In the genomic region with DNA sequence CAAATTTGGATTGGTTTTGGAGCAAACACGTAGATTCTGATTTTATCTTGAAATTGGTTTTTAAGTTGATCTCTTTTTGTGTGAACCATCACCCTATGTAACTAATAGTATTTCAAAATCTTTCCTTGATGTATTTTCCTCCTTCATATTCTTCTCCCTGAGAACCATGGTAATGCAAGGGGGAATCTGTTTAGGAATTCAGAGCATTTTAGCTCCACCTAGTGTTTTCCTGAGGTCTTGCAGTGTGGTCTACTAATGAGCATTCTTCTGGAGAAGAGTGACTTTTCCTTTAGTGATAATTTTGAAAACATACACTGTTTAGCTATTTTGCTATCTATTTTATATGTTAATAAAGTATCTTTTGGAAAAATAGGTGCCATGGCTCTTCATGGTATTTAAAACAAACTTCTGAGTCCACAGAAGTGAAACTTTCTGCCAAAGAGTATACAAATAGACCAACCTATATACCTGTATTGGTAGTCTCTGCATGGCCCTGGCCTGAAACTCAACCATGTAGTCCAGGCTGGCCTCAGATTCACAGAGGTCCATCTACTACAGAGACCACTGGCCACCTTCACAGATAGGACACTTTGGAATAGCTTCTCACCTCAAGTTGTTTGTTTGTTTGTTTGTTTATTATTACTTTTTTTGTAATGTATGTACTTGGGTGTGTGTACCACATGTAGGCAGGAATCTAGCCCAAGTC, we compare ENCODE assay signal across 10 mouse cellular contexts.
DNase-seq lines count a peak whose midpoint lies in the region; ATAC-seq lines count a peak whose summit lies in the region.
"Had no signal": no experiment of that assay in that cellular context is flagged by ENCODE, and none has a peak within 500 bp of the region (broad histone marks: within the 10 kb centered on the region; RNA-seq: fewer than 3 reads in every experiment).

No protein-coding gene starts in this region.

- no peak overlapping the region for H3K4me3 ChIP-seq in midbrain, embryonic 11.5 days (ENCODE audit: low read depth, low read length)
- no peak overlapping the region for H3K4me3 ChIP-seq in midbrain, embryonic 10.5 days
- no peak overlapping the region for H3K4me3 ChIP-seq in forebrain, embryonic 14.5 days (ENCODE audit: low read depth, low read length)
- H3K4me3 ChIP-seq in neural tube, embryonic 12.5 days, result no peak overlapping the region
- H3K4me3 ChIP-seq: erythroblast, embryonic 14.5 days had no signal

- no peaks in the 10 kb centered on the region for H3K9me3 ChIP-seq in midbrain, embryonic 11.5 days (ENCODE audit: control insufficient read depth, low read length)
- H3K9me3 ChIP-seq in midbrain, embryonic 10.5 days (replicated peaks), result no peaks in the 10 kb centered on the region
- H3K9me3 ChIP-seq in forebrain, embryonic 14.5 days (replicated peaks; ENCODE audit: control insufficient read depth, low read length), result no peaks in the 10 kb centered on the region
- H3K9me3 ChIP-seq in neural tube, embryonic 12.5 days, result no peaks in the 10 kb centered on the region

- H3K9ac ChIP-seq in midbrain, embryonic 11.5 days (ENCODE audit: low read length), result no peak overlapping the region
- no peak overlapping the region for H3K9ac ChIP-seq in forebrain, embryonic 14.5 days (ENCODE audit: low read length)
- no peak overlapping the region for H3K9ac ChIP-seq in neural tube, embryonic 12.5 days

- H3K36me3 ChIP-seq in midbrain, embryonic 11.5 days (ENCODE audit: control insufficient read depth, insufficient read depth, low read length), result peaks cover 5% of the 10 kb centered on the region; the same call in 1 of the 2 replicates
- peaks cover 66% of the 10 kb centered on the region for H3K36me3 ChIP-seq in midbrain, embryonic 10.5 days
- peaks cover 53% of the 10 kb centered on the region for H3K36me3 ChIP-seq in forebrain, embryonic 14.5 days (ENCODE audit: control insufficient read depth, insufficient read depth, low read length)
- H3K36me3 ChIP-seq in neural tube, embryonic 12.5 days, result peaks cover 34% of the 10 kb centered on the region

- ATAC-seq in CD4-positive, CD25-positive, alpha-beta regulatory T cell, adult 4 months, result no peak
- peak; percentile 42; the same call in 1 of the 2 replicates for ATAC-seq in midbrain, embryonic 11.5 days (ENCODE audit: low FRiP score)
- ATAC-seq in forebrain, embryonic 14.5 days, result peak; percentile 71
- peak; percentile 48; the same call in 1 of the 2 replicates for ATAC-seq in neural tube, embryonic 12.5 days (ENCODE audit: low FRiP score, low read depth)
- no peak for ATAC-seq in erythroid progenitor cell, adult 5-6 weeks (replicated peaks; ENCODE audit: low FRiP score, poor library complexity, severe bottlenecking)

- H3K27me3 ChIP-seq in midbrain, embryonic 11.5 days (ENCODE audit: control insufficient read depth, insufficient read depth, low read length), result no peaks in the 10 kb centered on the region
- no peaks in the 10 kb centered on the region for H3K27me3 ChIP-seq in midbrain, embryonic 10.5 days (ENCODE audit: low read depth, poor library complexity, severe bottlenecking)
- no peaks in the 10 kb centered on the region for H3K27me3 ChIP-seq in forebrain, embryonic 14.5 days (replicated peaks; ENCODE audit: control insufficient read depth, insufficient read depth, low read length)
- no peaks in the 10 kb centered on the region for H3K27me3 ChIP-seq in neural tube, embryonic 12.5 days (replicated peaks)

- no peak overlapping the region for H3K4me2 ChIP-seq in midbrain, embryonic 11.5 days
- H3K4me2 ChIP-seq in forebrain, embryonic 14.5 days (ENCODE audit: low read length), result no peak overlapping the region
- no peak overlapping the region for H3K4me2 ChIP-seq in neural tube, embryonic 12.5 days (replicated peaks)

- H3K27ac ChIP-seq in midbrain, embryonic 11.5 days (ENCODE audit: low read depth, low read length), result no peak overlapping the region
- no peak overlapping the region for H3K27ac ChIP-seq in midbrain, embryonic 10.5 days (replicated peaks)
- no peak overlapping the region for H3K27ac ChIP-seq in forebrain, embryonic 14.5 days (ENCODE audit: low read depth, low read length)
- H3K27ac ChIP-seq in neural tube, embryonic 12.5 days, result no peak overlapping the region
- H3K27ac ChIP-seq: macrophage had no signal

- no peaks in the 10 kb centered on the region for H3K4me1 ChIP-seq in midbrain, embryonic 11.5 days (ENCODE audit: control insufficient read depth, insufficient read depth, low read length)
- H3K4me1 ChIP-seq in midbrain, embryonic 10.5 days, result no peaks in the 10 kb centered on the region
- no peaks in the 10 kb centered on the region for H3K4me1 ChIP-seq in forebrain, embryonic 14.5 days (ENCODE audit: control insufficient read depth, insufficient read depth, low read length)
- no peaks in the 10 kb centered on the region for H3K4me1 ChIP-seq in neural tube, embryonic 12.5 days

- 81% methylated on average over 1 of the region's 1 CpGs for WGBS in midbrain, embryonic 11.5 days
- 89% methylated on average over 1 of the region's 1 CpGs for WGBS in midbrain, embryonic 10.5 days
- WGBS in forebrain, embryonic 14.5 days, result 91% methylated on average over 1 of the region's 1 CpGs
- 86% methylated on average over 1 of the region's 1 CpGs for WGBS in neural tube, embryonic 12.5 days

- DNase-seq in CD4-positive, CD25-positive, alpha-beta regulatory T cell, adult 2 months (ENCODE audit: low read depth, low spot score), result peak; percentile 16
- peak; percentile 90 for DNase-seq in midbrain, embryonic 11.5 days (ENCODE audit: low spot score, missing footprints)
- DNase-seq in midbrain, embryonic 10.5 days (ENCODE audit: low spot score), result no peak
- peak; percentile 87 for DNase-seq in forebrain, embryonic 14.5 days (ENCODE audit: low spot score)
- DNase-seq in layer of hippocampus, adult 9-10 months (ENCODE audit: low spot score), result peak; percentile 74

Comparison
In these comparisons a context has a peak if more than half of its experiments do, and no peak if none do; other contexts are left out.
1. ATAC-seq: peak in midbrain, embryonic 11.5 days (single experiment), forebrain, embryonic 14.5 days (single experiment) and neural tube, embryonic 12.5 days (single experiment); none in CD4-positive, CD25-positive, alpha-beta regulatory T cell, adult 4 months (single experiment) and erythroid progenitor cell, adult 5-6 weeks (single experiment).